Mouse (Mus musculus) hindbrain, embryonic 13.5 days (tissue): ENCODE results near the gene Fgf18. TPM values are rescaled to one million over a fixed set of nuclear protein-coding genes. Genes with fewer than 3 reads are reported as not detected.
A peak's percentile ranks its signal among the peaks of the same experiment; 100 is the strongest.

Source experiments
- ATAC-seq: fragments of 200-750 bp; cut with Nextera tagmentation; 2 replicates; pipeline ENCODE4 v1.8.0; 2017; ENCODE audit warnings: moderate TSS enrichment; ENCODE audit not compliant: low FRiP score
- H3K27ac ChIP-seq: fragments of 300-500 bp; sonication (generic); 2 replicates; pipeline ENCODE4 v1.5.1; 2015; ENCODE audit warnings: inconsistent platforms, mild to moderate bottlenecking, moderate library complexity
- H3K27me3 ChIP-seq: fragments of 300-500 bp; sonication (generic); 2 replicates; pipeline ENCODE4 v1.6.1; 2015; ENCODE audit warnings: mild to moderate bottlenecking, inconsistent platforms
- H3K36me3 ChIP-seq: fragments of 300-500 bp; sonication (generic); 2 replicates; pipeline ENCODE4 v1.6.1; 2015; ENCODE audit warnings: mild to moderate bottlenecking, inconsistent platforms
- H3K4me1 ChIP-seq: fragments of 300-500 bp; sonication (generic); replicated peaks from 2 replicates; pipeline ENCODE4 v1.6.1; 2015; ENCODE audit warnings: inconsistent platforms
- H3K4me2 ChIP-seq: fragments of 300-500 bp; sonication (generic); 2 replicates; pipeline ENCODE4 v1.6.1; 2015; ENCODE audit warnings: inconsistent platforms, mild to moderate bottlenecking, moderate library complexity
- H3K4me3 ChIP-seq: fragments of 300-500 bp; sonication (generic); 2 replicates; pipeline ENCODE4 v1.5.1; 2015; ENCODE audit warnings: mild to moderate bottlenecking, inconsistent platforms
- H3K9ac ChIP-seq: fragments of 300-500 bp; sonication (generic); 2 replicates; pipeline ENCODE4 v1.6.1; 2015; ENCODE audit warnings: mild to moderate bottlenecking, inconsistent platforms
- H3K9me3 ChIP-seq: fragments of 300-500 bp; sonication (generic); 2 replicates; pipeline ENCODE4 v1.6.1; 2016; ENCODE audit warnings: inconsistent platforms
- WGBS: fragments of 180-500 bp; shearing (Covaris S2); methylation state at CpG from one replicate; pipeline ENCODE4 v1.1.7; 2015; 5-methylcytosine and 5-hydroxymethylcytosine counted together
- polyA plus RNA-seq: library from polyadenylated mRNA; unstranded; fragments of >200 nt; fragmentation: Nextera tagmentation; extraction: Ambion mirVana; gene quantifications from 2 replicates; pipeline ENCODE4 v1.2.1, GENCODE M21; 2015

Gene Fgf18
- polyA plus RNA-seq, 1 experiment from 2014 or later: 4.8 TPM

DNA sequence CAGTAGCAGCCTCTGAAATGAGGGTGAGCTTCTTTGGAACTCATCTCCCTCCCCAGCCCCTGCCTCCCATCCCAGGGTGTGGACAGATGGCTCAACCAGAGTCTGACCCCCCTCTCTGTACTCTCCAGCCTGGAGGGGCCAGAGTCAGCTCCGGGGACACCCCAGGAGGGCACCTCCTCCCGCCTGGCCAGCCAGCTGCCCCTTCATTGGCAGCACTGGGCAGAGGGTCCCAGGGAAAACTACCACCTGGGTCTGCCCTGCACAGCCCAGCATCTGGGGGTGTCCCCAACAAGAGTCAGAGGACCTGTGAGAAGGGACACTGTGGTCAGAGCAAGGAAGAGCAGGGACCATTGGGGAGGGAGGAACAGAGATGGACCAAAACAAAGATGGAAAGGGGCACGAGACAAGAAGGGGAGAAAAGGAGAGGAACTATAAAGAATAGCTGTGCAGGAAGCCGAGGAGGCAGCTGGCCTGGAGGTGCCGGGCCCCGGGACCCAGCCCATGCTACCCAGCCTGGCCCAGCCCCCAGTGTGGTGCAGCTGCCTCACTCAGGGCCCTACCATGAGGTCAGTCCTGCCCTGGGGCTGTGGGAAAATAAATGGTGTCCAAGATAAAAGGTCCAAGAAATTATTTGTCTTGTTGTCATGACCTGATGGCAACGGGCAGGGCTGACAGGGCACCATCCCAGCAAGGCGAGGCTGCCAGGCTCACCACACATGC, 14.4 kb downstream of the Fgf18 start:
- peaks cover 21% of the 10 kb centered on the region for H3K4me1 ChIP-seq
- peak; percentile 27; the same call in 1 of the 2 replicates for ATAC-seq
- H3K36me3 ChIP-seq: no peaks in the 10 kb centered on the region
- no peak overlapping the region for H3K9ac ChIP-seq
- no peak overlapping the region for H3K4me3 ChIP-seq
- H3K27me3 ChIP-seq: no peaks in the 10 kb centered on the region
- WGBS: 33% methylated on average over 8 of the region's 8 CpGs
- H3K9me3 ChIP-seq: no peaks in the 10 kb centered on the region
- H3K4me2 ChIP-seq: no peak overlapping the region
- no peak overlapping the region for H3K27ac ChIP-seq

DNA sequence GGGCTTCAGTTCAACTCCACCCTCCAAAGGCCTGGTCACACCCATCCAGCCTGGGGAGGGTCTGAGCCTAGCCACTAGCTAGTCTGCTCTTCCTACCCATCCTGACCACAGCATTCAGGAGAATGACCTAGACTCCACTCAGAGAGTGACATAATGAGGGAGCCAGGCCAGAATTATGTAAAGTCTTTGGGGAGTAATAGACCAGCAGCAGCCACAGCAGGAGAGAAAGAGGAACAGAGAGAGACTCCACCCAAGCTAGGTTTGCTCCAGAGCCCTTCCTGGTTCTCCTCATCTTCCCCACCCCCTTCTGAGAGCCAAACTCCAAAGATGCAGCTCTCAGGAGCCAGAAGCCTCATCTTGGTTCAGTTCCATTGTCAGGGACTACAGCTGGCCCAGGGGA, 20.1 kb downstream of the Fgf18 start:
- Histone ChIP-seq H3K27ac (no peak overlapping the region), H3K4me3 (no peak overlapping the region), H3K9me3 (no peaks in the 10 kb centered on the region), H3K4me1 (peaks cover 12% of the 10 kb centered on the region), H3K9ac (no peak overlapping the region), H3K27me3 (0 out of 2 replicates have a peak, but pooled peaks cover 8% of the 10 kb centered on the region), H3K36me3 (no peaks in the 10 kb centered on the region), H3K4me2 (no peak overlapping the region)
- no peak for ATAC-seq

GRCm38 (mm10) chr11:33122575-33123268, 24.5 kb downstream of the Fgf18 start:
- Histone ChIP-seq H3K4me3 (peak overlapping the region; percentile 31), H3K4me2 (peak overlapping the region; percentile 55), H3K4me1 (peaks cover 8% of the 10 kb centered on the region), H3K36me3 (peaks cover 4% of the 10 kb centered on the region; the same call in 1 of the 2 replicates), H3K27me3 (0 out of 2 replicates have a peak, but pooled peaks cover 10% of the 10 kb centered on the region), H3K9me3 (no peaks in the 10 kb centered on the region), H3K27ac (no peak overlapping the region), H3K9ac (peak overlapping the region; percentile 61)
- 2% methylated on average over 37 of the region's 37 CpGs for WGBS
- ATAC-seq: peak; percentile 49

DNA sequence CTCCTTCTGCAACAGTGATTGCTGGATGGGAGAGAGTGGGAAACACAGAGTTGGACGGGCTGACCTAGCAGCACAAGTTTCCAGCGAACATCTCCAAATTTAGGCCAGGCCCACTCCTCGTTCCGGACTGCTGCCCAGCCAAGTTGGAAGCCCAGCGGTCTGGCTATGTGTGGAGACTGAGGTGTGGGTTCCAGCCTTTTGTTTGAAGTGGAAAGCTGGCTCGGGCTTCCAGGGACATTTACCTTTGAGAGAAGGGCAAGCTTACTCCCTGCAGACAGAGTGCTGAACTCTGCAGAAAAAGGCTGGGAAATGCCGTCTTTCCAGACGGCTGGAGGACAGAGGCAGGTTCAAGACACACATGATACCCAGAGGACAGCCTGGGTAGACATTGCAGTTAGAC, 27.6 kb downstream of the Fgf18 start:
- H3K4me3 ChIP-seq: no peak overlapping the region
- H3K27ac ChIP-seq: no peak overlapping the region
- peaks cover 9% of the 10 kb centered on the region for H3K36me3 ChIP-seq
- H3K27me3 ChIP-seq: 0 out of 2 replicates have a peak, but pooled peaks cover 7% of the 10 kb centered on the region
- no peak for ATAC-seq
- H3K9me3 ChIP-seq: no peaks in the 10 kb centered on the region
- no peak overlapping the region for H3K4me2 ChIP-seq
- no peak overlapping the region for H3K9ac ChIP-seq
- 75% methylated on average over 8 of the region's 8 CpGs for WGBS
- H3K4me1 ChIP-seq: peaks cover 8% of the 10 kb centered on the region

DNA sequence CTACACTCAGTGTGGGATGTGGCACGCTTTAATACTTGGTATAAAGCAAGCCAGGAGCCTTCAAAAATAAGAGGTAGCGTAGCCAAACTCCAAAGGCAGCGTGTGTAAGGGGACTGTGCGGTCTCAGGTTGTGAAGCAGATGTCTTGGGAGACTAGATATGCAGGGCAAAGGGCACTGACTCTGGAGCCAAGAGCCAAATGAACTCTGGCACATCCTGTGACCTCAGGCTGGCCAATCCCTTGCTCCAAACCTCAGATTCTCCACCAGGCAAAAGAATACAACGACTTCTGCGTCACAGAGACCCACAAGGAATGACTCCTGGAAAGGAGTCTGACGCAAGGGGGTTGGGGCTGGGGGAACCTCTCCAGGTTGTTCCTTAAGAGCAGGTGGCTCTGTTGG, 28.1 kb downstream of the Fgf18 start:
- Histone ChIP-seq H3K27ac (no peak overlapping the region), H3K27me3 (0 out of 2 replicates have a peak, but pooled peaks cover 5% of the 10 kb centered on the region), H3K36me3 (peaks cover 9% of the 10 kb centered on the region), H3K9ac (no peak overlapping the region), H3K4me2 (no peak overlapping the region), H3K4me1 (peaks cover 8% of the 10 kb centered on the region), H3K9me3 (no peaks in the 10 kb centered on the region), H3K4me3 (no peak overlapping the region)
- ATAC-seq: no peak
- WGBS: 87% methylated on average over 7 of the region's 7 CpGs

GRCm38 (mm10) chr11:33118480-33118879, 28.7 kb downstream of the Fgf18 start:
- H3K4me2 ChIP-seq: no peak overlapping the region
- H3K4me3 ChIP-seq: no peak overlapping the region
- no peak overlapping the region for H3K27ac ChIP-seq
- peaks cover 8% of the 10 kb centered on the region for H3K4me1 ChIP-seq
- H3K36me3 ChIP-seq: peaks cover 9% of the 10 kb centered on the region
- WGBS: 77% methylated on average over 6 of the region's 6 CpGs
- no peak for ATAC-seq
- no peaks in the 10 kb centered on the region for H3K9me3 ChIP-seq
- no peak overlapping the region for H3K9ac ChIP-seq
- 0 out of 2 replicates have a peak, but pooled peaks cover 2% of the 10 kb centered on the region for H3K27me3 ChIP-seq

- Histone ChIP-seq H3K4me1 (no peaks in the 10 kb centered on the region), H3K27me3 (no peaks in the 10 kb centered on the region), H3K9me3 (no peaks in the 10 kb centered on the region), H3K4me2 (no peak overlapping the region), H3K27ac (no peak overlapping the region), H3K9ac (no peak overlapping the region), H3K36me3 (peaks cover 9% of the 10 kb centered on the region), H3K4me3 (no peak overlapping the region)
- 88% methylated on average over 3 of the region's 3 CpGs for WGBS
- no peak for ATAC-seq
Measured at GRCm38 (mm10) chr11:33115796-33116195, 31.4 kb downstream of the Fgf18 start.

GRCm38 (mm10) chr11:33112407-33112806, 34.8 kb downstream of the Fgf18 start:
- no peak overlapping the region for H3K27ac ChIP-seq
- ATAC-seq: no peak
- no peak overlapping the region for H3K9ac ChIP-seq
- no peaks in the 10 kb centered on the region for H3K9me3 ChIP-seq
- H3K4me3 ChIP-seq: no peak overlapping the region
- peaks cover 3% of the 10 kb centered on the region for H3K36me3 ChIP-seq
- H3K27me3 ChIP-seq: 0 out of 2 replicates have a peak, but pooled peaks cover 4% of the 10 kb centered on the region
- 32% methylated on average over 1 of the region's 1 CpGs for WGBS
- H3K4me1 ChIP-seq: no peaks in the 10 kb centered on the region
- no peak overlapping the region for H3K4me2 ChIP-seq

GRCm38 (mm10) chr11:33110111-33110510, 37.1 kb downstream of the Fgf18 start:
- no peak for ATAC-seq
- Histone ChIP-seq H3K36me3 (no peaks in the 10 kb centered on the region), H3K4me2 (no peak overlapping the region), H3K27ac (no peak overlapping the region), H3K4me3 (no peak overlapping the region), H3K4me1 (0 out of 2 replicates have a peak, but pooled peaks cover 2% of the 10 kb centered on the region), H3K9ac (no peak overlapping the region), H3K27me3 (0 out of 2 replicates have a peak, but pooled peaks cover 4% of the 10 kb centered on the region), H3K9me3 (no peaks in the 10 kb centered on the region)
- WGBS: 87% methylated on average over 2 of the region's 2 CpGs

DNA sequence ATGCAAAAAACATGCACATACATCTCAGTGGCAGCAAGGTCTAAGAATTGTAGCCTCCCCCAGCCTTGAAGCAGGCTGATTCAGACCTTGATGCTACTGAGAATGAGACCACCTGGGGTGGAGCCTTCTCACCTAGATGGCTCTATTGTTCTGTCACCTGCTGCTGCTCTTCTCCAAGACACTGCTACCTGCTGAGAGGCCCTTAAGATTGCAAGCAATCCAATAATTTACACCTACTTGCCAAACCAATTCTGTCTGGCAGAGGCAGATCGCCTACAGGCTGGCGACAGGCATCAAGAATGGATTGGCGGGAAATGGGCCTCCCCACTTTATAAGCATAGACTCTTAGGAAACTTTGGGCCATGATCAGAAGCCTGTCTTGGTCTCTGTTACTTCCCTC, 39.7 kb downstream of the Fgf18 start:
- no peak overlapping the region for H3K4me2 ChIP-seq
- WGBS: 43% methylated on average over 3 of the region's 3 CpGs
- H3K4me1 ChIP-seq: 0 out of 2 replicates have a peak, but pooled peaks cover 5% of the 10 kb centered on the region
- H3K4me3 ChIP-seq: no peak overlapping the region
- ATAC-seq: no peak
- H3K9ac ChIP-seq: no peak overlapping the region
- H3K9me3 ChIP-seq: no peaks in the 10 kb centered on the region
- no peak overlapping the region for H3K27ac ChIP-seq
- 0 out of 2 replicates have a peak, but pooled peaks cover 4% of the 10 kb centered on the region for H3K27me3 ChIP-seq
- no peaks in the 10 kb centered on the region for H3K36me3 ChIP-seq

- H3K9me3 ChIP-seq: no peaks in the 10 kb centered on the region
- no peaks in the 10 kb centered on the region for H3K36me3 ChIP-seq
- H3K27me3 ChIP-seq: peaks cover 14% of the 10 kb centered on the region; the same call in 1 of the 2 replicates
- ATAC-seq: peak; percentile 74
- no peak overlapping the region for H3K4me2 ChIP-seq
- WGBS: 35% methylated on average over 8 of the region's 8 CpGs
- H3K9ac ChIP-seq: no peak overlapping the region
- peaks cover 9% of the 10 kb centered on the region for H3K4me1 ChIP-seq
- H3K27ac ChIP-seq: no peak overlapping the region
- H3K4me3 ChIP-seq: no peak overlapping the region
Measured at GRCm38 (mm10) chr11:33104911-33105316, 42.3 kb downstream of the Fgf18 start.

GRCm38 (mm10) chr11:33103291-33103943, 43.8 kb downstream of the Fgf18 start:
- no peak for ATAC-seq
- H3K36me3 ChIP-seq: no peaks in the 10 kb centered on the region
- H3K4me1 ChIP-seq: peaks cover 19% of the 10 kb centered on the region
- H3K4me3 ChIP-seq: no peak overlapping the region
- no peak overlapping the region for H3K9ac ChIP-seq
- no peak overlapping the region for H3K27ac ChIP-seq
- H3K27me3 ChIP-seq: peaks cover 14% of the 10 kb centered on the region; the same call in 1 of the 2 replicates
- H3K9me3 ChIP-seq: no peaks in the 10 kb centered on the region
- WGBS: 87% methylated on average over 13 of the region's 13 CpGs
- H3K4me2 ChIP-seq: no peak overlapping the region
